Mouse (Mus musculus): ENCODE measurements around the gene Tmem242.

DNA sequence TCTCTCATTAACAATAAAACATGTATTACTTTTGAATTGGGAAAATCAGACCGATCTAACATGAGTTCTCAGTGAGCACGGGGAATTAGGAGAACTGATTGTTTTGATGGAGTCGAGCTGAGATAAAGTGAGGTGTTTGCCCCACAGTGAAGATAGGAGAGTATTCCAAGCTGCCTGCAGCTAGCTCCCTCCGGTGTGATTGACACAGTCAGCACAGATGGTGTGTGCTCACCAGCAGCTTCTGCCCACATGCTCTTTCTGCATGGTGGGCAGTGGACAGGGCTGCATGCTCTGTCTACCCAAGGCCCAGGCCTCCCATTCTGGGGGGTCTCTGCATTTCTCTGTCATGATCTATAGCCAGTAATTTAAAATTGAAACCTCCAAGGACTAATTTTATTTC lies 13.6 kb upstream of the Tmem242 start:
- TF ChIP-seq CTCF (IDR thresholded peaks at IDR 0.05; ENCODE audit: low read depth) (no peak), EP300 (IDR thresholded peaks at IDR 0.05; ENCODE audit: low read depth) (no peak)

All from liver, postnatal 0 days (tissue).